Mouse (Mus musculus): ENCODE measurements around the gene Tle3. TPM values are rescaled to one million over a fixed set of nuclear protein-coding genes. Genes with fewer than 3 reads are reported as not detected.

Tle3 gene
- polyA plus RNA-seq, 1 experiment from 2014 or later, result 15.9 TPM

DNA sequence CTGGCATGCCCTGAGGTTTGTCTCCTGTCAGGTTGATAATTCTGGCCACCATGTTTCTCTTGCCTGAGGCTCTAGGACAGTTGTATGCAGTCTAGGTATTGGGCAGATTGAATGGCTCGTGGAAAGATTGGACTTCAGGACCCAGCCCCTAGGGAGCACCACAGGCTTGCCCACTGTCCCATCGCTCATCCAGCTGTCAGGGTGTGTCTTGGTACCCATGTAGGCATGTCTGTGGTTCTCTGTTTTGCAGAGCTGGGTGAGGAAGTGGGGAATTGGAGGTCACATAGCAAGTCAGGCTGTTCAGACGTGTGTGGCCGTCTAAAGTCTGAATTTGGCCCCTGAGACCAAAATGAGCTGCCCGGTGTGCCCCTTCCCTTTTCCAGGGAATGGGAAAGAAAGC lies 15.6 kb downstream of the Tle3 start:
- Histone ChIP-seq H3K9me3 (ENCODE audit: control insufficient read depth, low read length) (no peaks in the 10 kb centered on the region), H3K4me3 (ENCODE audit: low read length) (no peak overlapping the region), H3K4me2 (ENCODE audit: low read depth, low read length) (no peak overlapping the region), H3K27ac (ENCODE audit: low read length) (no peak overlapping the region), H3K27me3 (replicated peaks; ENCODE audit: control insufficient read depth, insufficient read depth, low read length) (no peaks in the 10 kb centered on the region), H3K4me1 (ENCODE audit: control insufficient read depth, insufficient read depth, low read length) (peaks cover 38% of the 10 kb centered on the region), H3K9ac (ENCODE audit: low read depth, low read length) (no peak overlapping the region), H3K36me3 (ENCODE audit: control insufficient read depth, insufficient read depth, low read length) (no peaks in the 10 kb centered on the region)
- no peak for ATAC-seq
- 82% methylated on average over 5 of the region's 5 CpGs for WGBS

DNA sequence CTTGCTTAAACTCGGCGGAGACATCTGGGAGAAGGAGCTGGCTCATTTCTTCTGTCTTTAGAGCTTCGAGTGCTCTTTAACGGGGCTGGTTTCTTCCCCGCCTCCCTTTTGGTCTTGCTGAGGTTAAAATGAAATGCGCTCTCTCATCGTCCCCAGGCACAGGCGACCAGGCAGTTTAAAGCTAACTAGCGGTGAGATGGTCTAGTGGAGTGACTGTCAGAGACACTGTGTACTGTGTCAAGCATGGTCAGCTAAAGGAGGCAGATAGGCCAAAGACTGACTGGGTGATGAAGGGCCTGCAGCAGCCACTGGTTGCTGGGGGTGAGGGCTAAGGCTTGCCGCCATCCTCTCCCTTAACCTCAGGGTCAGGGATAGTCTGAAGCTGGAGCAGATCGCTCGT lies 16.0 kb downstream of the Tle3 start:
- Histone ChIP-seq H3K4me2 (ENCODE audit: low read depth, low read length) (no peak overlapping the region), H3K27me3 (replicated peaks; ENCODE audit: control insufficient read depth, insufficient read depth, low read length) (no peaks in the 10 kb centered on the region), H3K36me3 (ENCODE audit: control insufficient read depth, insufficient read depth, low read length) (no peaks in the 10 kb centered on the region), H3K4me1 (ENCODE audit: control insufficient read depth, insufficient read depth, low read length) (peaks cover 34% of the 10 kb centered on the region), H3K4me3 (ENCODE audit: low read length) (no peak overlapping the region), H3K27ac (ENCODE audit: low read length) (no peak overlapping the region), H3K9ac (ENCODE audit: low read depth, low read length) (no peak overlapping the region), H3K9me3 (ENCODE audit: control insufficient read depth, low read length) (no peaks in the 10 kb centered on the region)
- WGBS, result 76% methylated on average over 12 of the region's 12 CpGs
- ATAC-seq, result no peak

DNA sequence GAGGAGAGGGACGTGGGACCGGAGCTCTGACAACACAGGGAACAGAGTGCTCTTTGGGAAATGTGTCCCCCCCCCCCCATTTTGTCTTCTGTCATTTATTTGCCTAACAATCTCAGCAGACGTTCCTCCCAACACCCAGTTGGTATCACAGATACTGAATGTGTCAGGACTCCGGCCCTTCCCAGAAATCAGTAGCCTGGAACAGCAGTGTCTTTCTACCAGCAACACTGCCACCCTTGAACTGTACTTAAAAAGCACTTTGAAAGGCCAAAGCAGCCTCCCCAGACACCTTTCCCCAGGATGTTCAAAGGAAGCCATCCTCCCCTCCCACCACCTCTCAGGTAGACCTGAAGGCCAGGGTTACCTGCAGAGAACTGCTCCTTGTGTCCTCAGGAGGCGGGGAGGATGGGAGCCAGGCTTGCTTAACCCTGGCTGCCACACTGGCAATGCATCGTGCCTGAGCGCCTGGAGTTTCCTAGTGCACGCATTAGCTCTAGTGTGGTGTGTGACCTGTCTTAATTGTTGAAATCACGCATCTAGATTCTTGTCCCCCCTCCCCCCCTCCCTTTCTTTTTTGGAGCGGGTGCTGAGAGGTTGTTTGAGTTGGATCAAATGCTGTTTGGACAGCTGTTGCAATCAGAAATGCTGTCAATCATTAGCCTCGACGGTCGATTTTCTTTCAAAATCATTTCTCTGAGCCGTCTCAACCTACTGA lies 16.7 kb downstream of the Tle3 start:
- H3K4me3 ChIP-seq (ENCODE audit: low read length), result no peak overlapping the region
- H3K36me3 ChIP-seq (ENCODE audit: control insufficient read depth, insufficient read depth, low read length), result peaks cover 6% of the 10 kb centered on the region; the same call in 1 of the 2 replicates
- peak overlapping the region; percentile 27; the same call in 1 of the 2 replicates for H3K27ac ChIP-seq (ENCODE audit: low read length)
- H3K9ac ChIP-seq (ENCODE audit: low read depth, low read length), result no peak overlapping the region
- no peaks in the 10 kb centered on the region for H3K9me3 ChIP-seq (ENCODE audit: control insufficient read depth, low read length)
- H3K4me1 ChIP-seq (ENCODE audit: control insufficient read depth, insufficient read depth, low read length), result peaks cover 36% of the 10 kb centered on the region
- H3K4me2 ChIP-seq (ENCODE audit: low read depth, low read length), result no peak overlapping the region
- WGBS, result 60% methylated on average over 14 of the region's 14 CpGs
- no peaks in the 10 kb centered on the region for H3K27me3 ChIP-seq (replicated peaks; ENCODE audit: control insufficient read depth, insufficient read depth, low read length)
- ATAC-seq, result peak; percentile 12; the same call in 1 of the 2 replicates

DNA sequence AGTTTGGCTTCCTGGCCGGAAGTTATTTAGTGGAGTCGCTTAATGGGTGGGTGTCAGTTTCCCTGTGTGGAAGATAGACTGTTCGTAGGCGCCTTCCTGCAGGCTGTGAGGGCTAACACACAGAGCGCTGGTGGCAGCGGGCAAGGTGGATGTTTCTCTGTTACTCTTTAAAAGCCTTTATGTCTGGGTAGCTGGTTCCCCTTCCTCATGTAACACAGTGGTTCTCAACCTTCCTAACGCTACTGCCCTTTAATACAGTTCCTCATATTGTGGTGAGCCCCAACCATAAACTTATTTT lies 17.2 kb downstream of the Tle3 start:
- H3K4me1 ChIP-seq (ENCODE audit: control insufficient read depth, insufficient read depth, low read length), result peaks cover 32% of the 10 kb centered on the region
- 57% methylated on average over 7 of the region's 7 CpGs for WGBS
- H3K36me3 ChIP-seq (ENCODE audit: control insufficient read depth, insufficient read depth, low read length), result peaks cover 9% of the 10 kb centered on the region; the same call in 1 of the 2 replicates
- H3K27ac ChIP-seq (ENCODE audit: low read length), result 0 out of 2 replicates have a peak overlapping the region, but pooled peaks have one; percentile 19
- H3K4me2 ChIP-seq (ENCODE audit: low read depth, low read length), result no peak overlapping the region
- peak; percentile 31; the same call in 1 of the 2 replicates for ATAC-seq
- no peak overlapping the region for H3K4me3 ChIP-seq (ENCODE audit: low read length)
- H3K27me3 ChIP-seq (replicated peaks; ENCODE audit: control insufficient read depth, insufficient read depth, low read length), result no peaks in the 10 kb centered on the region
- H3K9ac ChIP-seq (ENCODE audit: low read depth, low read length), result no peak overlapping the region
- H3K9me3 ChIP-seq (ENCODE audit: control insufficient read depth, low read length), result no peaks in the 10 kb centered on the region

DNA sequence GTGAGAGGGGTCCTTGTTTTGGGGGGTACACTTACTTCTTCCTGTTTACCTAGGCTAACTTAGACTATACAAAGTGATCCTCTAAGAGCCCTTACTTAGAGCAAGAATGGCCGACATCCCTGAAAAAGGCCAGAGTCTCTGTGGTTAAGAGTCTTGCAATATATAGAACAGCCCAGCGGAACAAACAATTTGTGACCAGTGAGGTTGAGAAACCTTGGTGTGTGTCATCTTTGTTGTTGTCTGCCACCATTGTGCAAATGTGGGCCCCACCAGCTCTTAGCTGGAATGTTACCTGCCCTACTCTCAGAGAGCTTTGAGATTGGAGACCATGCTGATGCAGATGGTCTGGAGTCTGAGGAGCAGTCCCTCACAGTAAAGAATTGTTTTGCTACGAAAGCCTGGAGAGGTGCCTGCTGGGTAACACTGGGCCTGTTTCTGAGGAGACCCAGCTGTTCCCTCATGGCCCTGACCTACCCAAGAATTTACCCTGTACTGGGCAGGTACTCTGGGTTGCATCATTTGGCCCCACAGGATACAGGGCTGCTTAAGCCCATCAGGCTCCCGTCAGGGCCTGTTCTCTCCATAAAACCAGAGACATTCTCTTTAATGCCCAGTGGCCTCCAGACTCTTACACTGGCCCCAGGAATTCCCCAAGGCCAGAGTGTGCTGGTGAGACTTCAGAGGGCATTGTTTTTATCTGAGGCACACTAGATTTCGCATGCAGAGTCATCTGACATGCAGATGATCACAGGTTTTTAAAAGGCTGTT lies 19.6 kb downstream of the Tle3 start:
- no peaks in the 10 kb centered on the region for H3K9me3 ChIP-seq (ENCODE audit: control insufficient read depth, low read length)
- peak overlapping the region; percentile 79 for H3K27ac ChIP-seq (ENCODE audit: low read length)
- H3K27me3 ChIP-seq (replicated peaks; ENCODE audit: control insufficient read depth, insufficient read depth, low read length), result no peaks in the 10 kb centered on the region
- H3K4me1 ChIP-seq (ENCODE audit: control insufficient read depth, insufficient read depth, low read length), result peaks cover 47% of the 10 kb centered on the region
- peak; percentile 71 for ATAC-seq
- no peak overlapping the region for H3K4me2 ChIP-seq (ENCODE audit: low read depth, low read length)
- no peak overlapping the region for H3K9ac ChIP-seq (ENCODE audit: low read depth, low read length)
- 58% methylated on average over 5 of the region's 5 CpGs for WGBS
- H3K4me3 ChIP-seq (ENCODE audit: low read length), result no peak overlapping the region
- H3K36me3 ChIP-seq (ENCODE audit: control insufficient read depth, insufficient read depth, low read length), result peaks cover 24% of the 10 kb centered on the region

DNA sequence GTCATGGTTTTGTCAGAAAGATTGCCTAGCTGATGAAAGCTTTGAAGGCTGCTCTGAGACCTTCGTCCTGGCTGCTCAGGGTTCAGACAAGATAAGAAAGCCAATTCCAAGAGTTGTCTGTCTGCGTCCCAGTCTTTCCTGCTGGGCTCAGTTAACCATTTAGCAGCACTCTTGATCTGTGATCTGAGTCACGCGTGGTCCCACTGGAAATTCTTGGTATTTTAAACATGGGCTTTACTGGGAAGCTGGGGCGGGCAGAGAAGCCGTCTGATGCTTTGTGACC lies 20.1 kb downstream of the Tle3 start:
- Histone ChIP-seq H3K27ac (ENCODE audit: low read length) (peak overlapping the region; percentile 79), H3K4me2 (ENCODE audit: low read depth, low read length) (no peak overlapping the region), H3K36me3 (ENCODE audit: control insufficient read depth, insufficient read depth, low read length) (peaks cover 26% of the 10 kb centered on the region), H3K4me3 (ENCODE audit: low read length) (no peak overlapping the region), H3K27me3 (replicated peaks; ENCODE audit: control insufficient read depth, insufficient read depth, low read length) (no peaks in the 10 kb centered on the region), H3K9me3 (ENCODE audit: control insufficient read depth, low read length) (no peaks in the 10 kb centered on the region), H3K9ac (ENCODE audit: low read depth, low read length) (no peak overlapping the region), H3K4me1 (ENCODE audit: control insufficient read depth, insufficient read depth, low read length) (peaks cover 53% of the 10 kb centered on the region)
- WGBS, result 65% methylated on average over 6 of the region's 6 CpGs
- peak; percentile 74 for ATAC-seq

DNA sequence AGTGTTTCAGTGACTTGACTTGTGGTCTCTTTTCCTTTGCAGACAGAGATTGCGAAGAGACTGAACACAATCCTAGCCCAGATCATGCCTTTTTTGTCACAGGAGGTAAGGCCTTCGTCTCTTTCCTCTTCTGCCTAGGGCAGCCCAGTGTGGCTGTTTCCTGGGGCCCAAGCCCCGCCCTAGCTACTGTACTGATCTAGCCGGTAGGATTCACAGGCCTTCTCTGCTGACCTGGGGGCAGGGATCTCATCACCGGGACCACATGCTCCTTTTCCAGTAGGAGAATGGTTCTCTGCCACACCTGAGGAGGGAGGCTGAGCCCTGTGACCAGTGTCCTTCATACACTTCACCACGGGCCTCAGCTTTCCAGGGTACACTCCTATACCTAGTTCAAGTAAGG lies 21.0 kb downstream of the Tle3 start:
- H3K4me1 ChIP-seq (ENCODE audit: control insufficient read depth, insufficient read depth, low read length), result peaks cover 53% of the 10 kb centered on the region
- H3K27ac ChIP-seq (ENCODE audit: low read length), result no peak overlapping the region
- H3K9me3 ChIP-seq (ENCODE audit: control insufficient read depth, low read length), result no peaks in the 10 kb centered on the region
- WGBS, result 69% methylated on average over 6 of the region's 6 CpGs
- no peak overlapping the region for H3K4me2 ChIP-seq (ENCODE audit: low read depth, low read length)
- ATAC-seq, result 0 out of 2 replicates have a peak, but pooled peaks have one; percentile 32
- peaks cover 29% of the 10 kb centered on the region for H3K36me3 ChIP-seq (ENCODE audit: control insufficient read depth, insufficient read depth, low read length)
- no peak overlapping the region for H3K9ac ChIP-seq (ENCODE audit: low read depth, low read length)
- no peak overlapping the region for H3K4me3 ChIP-seq (ENCODE audit: low read length)
- H3K27me3 ChIP-seq (replicated peaks; ENCODE audit: control insufficient read depth, insufficient read depth, low read length), result no peaks in the 10 kb centered on the region

DNA sequence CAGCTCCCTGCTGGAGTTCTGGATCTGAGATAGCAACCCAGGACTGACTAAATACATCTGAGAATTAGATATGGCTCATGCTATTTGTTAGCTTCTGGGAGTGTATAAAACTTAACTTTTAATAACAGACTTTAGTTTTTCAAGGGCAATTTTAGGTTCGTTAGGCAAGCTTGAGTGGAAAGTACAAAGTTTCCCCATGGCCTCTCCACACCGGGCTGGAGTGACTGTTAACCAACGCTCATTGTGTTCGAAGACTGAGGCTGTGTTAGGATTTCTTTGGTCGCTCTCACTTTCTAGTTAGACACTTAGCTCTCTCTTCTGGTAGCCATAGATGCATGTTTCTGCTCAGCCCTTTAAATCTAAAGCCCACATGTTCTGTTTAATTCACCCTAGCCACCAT lies 21.7 kb downstream of the Tle3 start:
- ATAC-seq, result no peak
- WGBS, result 91% methylated on average over 5 of the region's 5 CpGs
- Histone ChIP-seq H3K4me1 (ENCODE audit: control insufficient read depth, insufficient read depth, low read length) (peaks cover 48% of the 10 kb centered on the region), H3K4me2 (ENCODE audit: low read depth, low read length) (no peak overlapping the region), H3K4me3 (ENCODE audit: low read length) (no peak overlapping the region), H3K9ac (ENCODE audit: low read depth, low read length) (no peak overlapping the region), H3K36me3 (ENCODE audit: control insufficient read depth, insufficient read depth, low read length) (peaks cover 36% of the 10 kb centered on the region), H3K27me3 (replicated peaks; ENCODE audit: control insufficient read depth, insufficient read depth, low read length) (no peaks in the 10 kb centered on the region), H3K9me3 (ENCODE audit: control insufficient read depth, low read length) (no peaks in the 10 kb centered on the region), H3K27ac (ENCODE audit: low read length) (no peak overlapping the region)

DNA sequence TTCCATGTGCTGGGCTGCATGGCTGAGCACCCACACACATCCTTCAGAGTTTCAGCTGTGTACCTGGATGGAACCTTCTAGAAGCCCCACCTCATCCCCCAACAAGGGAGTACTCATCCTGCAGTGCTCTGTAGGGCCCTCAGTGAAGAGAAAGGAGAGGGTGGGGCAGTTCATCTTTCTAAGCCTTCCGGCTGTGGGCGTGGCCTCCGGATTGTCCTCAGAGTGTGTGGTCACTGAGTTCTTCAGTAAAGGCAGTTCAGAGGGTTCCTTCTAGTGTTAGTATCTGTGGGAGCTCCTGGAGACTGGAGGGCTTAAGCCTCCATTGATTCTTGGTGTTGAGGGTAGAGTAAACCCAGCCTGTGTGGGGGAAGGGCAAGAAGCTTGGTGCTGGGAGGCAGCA lies 22.9 kb downstream of the Tle3 start:
- 83% methylated on average over 3 of the region's 3 CpGs for WGBS
- no peak for ATAC-seq
- Histone ChIP-seq H3K4me3 (ENCODE audit: low read length) (no peak overlapping the region), H3K9ac (ENCODE audit: low read depth, low read length) (no peak overlapping the region), H3K27me3 (replicated peaks; ENCODE audit: control insufficient read depth, insufficient read depth, low read length) (no peaks in the 10 kb centered on the region), H3K36me3 (ENCODE audit: control insufficient read depth, insufficient read depth, low read length) (peaks cover 36% of the 10 kb centered on the region), H3K27ac (ENCODE audit: low read length) (no peak overlapping the region), H3K4me1 (ENCODE audit: control insufficient read depth, insufficient read depth, low read length) (peaks cover 47% of the 10 kb centered on the region), H3K9me3 (ENCODE audit: control insufficient read depth, low read length) (no peaks in the 10 kb centered on the region), H3K4me2 (ENCODE audit: low read depth, low read length) (no peak overlapping the region)

Measured in intestine, embryonic 16.5 days (tissue).